Mouse (Mus musculus) erythroblast, embryonic 14.5 days (primary cell): Measurements from ENCODE around the gene Slc35e4.
A peak's percentile ranks its signal among the peaks of the same experiment; 100 is the strongest.

ENCODE experiments used
- GATA1 ChIP-seq: IDR thresholded peaks from 2 replicates; pipeline ENCODE4 v1.6.1; 2012; ENCODE audit warnings: low read length, inconsistent platforms, mixed read lengths
- TAL1 ChIP-seq: IDR thresholded peaks from 3 replicates; pipeline ENCODE4 v1.6.1; 2012; ENCODE audit warnings: low read length, inconsistent platforms, mixed read lengths

DNA sequence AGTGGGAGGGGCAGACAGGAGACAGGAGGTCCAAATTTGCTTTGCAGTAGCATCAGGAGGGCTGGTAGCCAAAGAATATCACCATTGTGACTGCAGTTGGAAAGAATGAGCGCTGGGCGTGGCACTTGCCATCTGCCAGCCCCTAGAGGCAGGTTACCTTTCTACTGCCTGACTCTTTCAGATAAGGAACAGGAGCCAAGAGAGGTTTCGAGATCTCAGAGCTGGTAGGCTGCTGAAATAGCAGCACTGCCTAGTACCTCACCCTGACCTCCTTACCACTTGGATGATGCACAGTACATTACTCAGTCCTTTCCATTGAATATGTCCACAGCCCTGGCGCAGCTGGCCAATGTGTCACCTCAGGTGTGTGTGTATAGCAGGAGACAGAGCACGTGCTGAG, 27.1 kb downstream of the Slc35e4 start:
- peak; percentile 51; the same call in 2 of the 3 replicates for TF ChIP-seq TAL1
- TF ChIP-seq GATA1: no peak
